Mouse (Mus musculus): ENCODE data around the gene Degs2.
"Not testable (repeated sequence)": the region's sequence is repeated elsewhere in the genome, so short reads cannot be mapped to it uniquely, and the experiment has no call there.

Gene Degs2

GRCm38 (mm10) chr12:108702185-108702584, at the start of gene Degs2:
Gene Degs2 (minus strand): TSS chr12:108702315.
- no peak for DNase-seq (ENCODE audit: extremely low spot score, low spot score)

GRCm38 (mm10) chr12:108751790-108752189, 49.7 kb upstream of the Degs2 start:
- DNase-seq (ENCODE audit: extremely low spot score, low spot score): no peak

GRCm38 (mm10) chr12:108750226-108750625, 48.1 kb upstream of the Degs2 start:
- DNase-seq (ENCODE audit: extremely low spot score, low spot score): no peak

- peak; percentile 5 for DNase-seq (ENCODE audit: extremely low spot score, low spot score)
These were observed 47.3 kb upstream of the Degs2 start for GRCm38 (mm10) chr12:108749454-108749853.

GRCm38 (mm10) chr12:108749019-108749418, 46.9 kb upstream of the Degs2 start:
- peak; percentile 4 for DNase-seq (ENCODE audit: extremely low spot score, low spot score)

- DNase-seq (ENCODE audit: extremely low spot score, low spot score): no peak
These were observed 43.9 kb upstream of the Degs2 start for GRCm38 (mm10) chr12:108745990-108746389.

- DNase-seq (ENCODE audit: extremely low spot score, low spot score): no peak
These were observed 40.1 kb upstream of the Degs2 start for GRCm38 (mm10) chr12:108742241-108742640.

- DNase-seq (ENCODE audit: extremely low spot score, low spot score): no peak
These were observed 39.4 kb upstream of the Degs2 start for GRCm38 (mm10) chr12:108741472-108741871.

- DNase-seq (ENCODE audit: extremely low spot score, low spot score): no peak
These were observed 36.6 kb upstream of the Degs2 start for GRCm38 (mm10) chr12:108738745-108739144.

- DNase-seq (ENCODE audit: extremely low spot score, low spot score): no peak
These were observed 35.7 kb upstream of the Degs2 start for GRCm38 (mm10) chr12:108737838-108738237.

- DNase-seq (ENCODE audit: extremely low spot score, low spot score): no peak
These were observed 32.3 kb upstream of the Degs2 start for GRCm38 (mm10) chr12:108734386-108734785.

- DNase-seq (ENCODE audit: extremely low spot score, low spot score): no peak
These were observed 21.7 kb upstream of the Degs2 start for GRCm38 (mm10) chr12:108723841-108724240.

- DNase-seq (ENCODE audit: extremely low spot score, low spot score): no peak
These were observed 20.3 kb upstream of the Degs2 start for GRCm38 (mm10) chr12:108722464-108722863.

GRCm38 (mm10) chr12:108718485-108718884, 16.4 kb upstream of the Degs2 start:
- no peak for DNase-seq (ENCODE audit: extremely low spot score, low spot score)

- no peak for DNase-seq (ENCODE audit: extremely low spot score, low spot score)
These were observed 13.7 kb upstream of the Degs2 start for GRCm38 (mm10) chr12:108715854-108716253.

GRCm38 (mm10) chr12:108713972-108714371, 11.9 kb upstream of the Degs2 start:
- DNase-seq (ENCODE audit: extremely low spot score, low spot score): not testable (repeated sequence)

GRCm38 (mm10) chr12:108712481-108712880, 10.4 kb upstream of the Degs2 start:
- DNase-seq (ENCODE audit: extremely low spot score, low spot score): no peak

GRCm38 (mm10) chr12:108710861-108711615, 8.9 kb upstream of the Degs2 start:
- no peak for DNase-seq (ENCODE audit: extremely low spot score, low spot score)

- no peak for DNase-seq (ENCODE audit: extremely low spot score, low spot score)
These were observed 8.1 kb upstream of the Degs2 start for GRCm38 (mm10) chr12:108709964-108710765.

GRCm38 (mm10) chr12:108709386-108709785, 7.3 kb upstream of the Degs2 start:
- DNase-seq (ENCODE audit: extremely low spot score, low spot score): no peak

GRCm38 (mm10) chr12:108706129-108706528, 4.0 kb upstream of the Degs2 start:
- DNase-seq (ENCODE audit: extremely low spot score, low spot score): no peak

- no peak for DNase-seq (ENCODE audit: extremely low spot score, low spot score)
These were observed 3.4 kb upstream of the Degs2 start for GRCm38 (mm10) chr12:108705486-108705885.

All from neural tube, embryonic 10.5 days (tissue).